Mouse (Mus musculus) urinary bladder, postnatal 4 days (tissue): Measurements from ENCODE around the gene Mtrr.
"Not testable (repeated sequence)": the region's sequence is repeated elsewhere in the genome, so short reads cannot be mapped to it uniquely, and the experiment has no call there.

Experiments
- DNase-seq, 2 experiments: peaks; one replicate each; pipeline ENCODE4 v3.0.0; 2021 to 2022; ENCODE audit warnings: low spot score in 2 of 2

Mtrr gene

GRCm38 (mm10) chr13:68568548-68568947 is 13.4 kb downstream of the Mtrr start:
- DNase-seq, result no peak

- no peak for DNase-seq
These were observed 13.8 kb downstream of the Mtrr start for GRCm38 (mm10) chr13:68568110-68568509.

- not testable (repeated sequence) for DNase-seq
These were observed 28.6 kb downstream of the Mtrr start for GRCm38 (mm10) chr13:68553391-68553790.
